Mouse (Mus musculus): ENCODE data around the gene Pibf1.

Gene Pibf1

DNA sequence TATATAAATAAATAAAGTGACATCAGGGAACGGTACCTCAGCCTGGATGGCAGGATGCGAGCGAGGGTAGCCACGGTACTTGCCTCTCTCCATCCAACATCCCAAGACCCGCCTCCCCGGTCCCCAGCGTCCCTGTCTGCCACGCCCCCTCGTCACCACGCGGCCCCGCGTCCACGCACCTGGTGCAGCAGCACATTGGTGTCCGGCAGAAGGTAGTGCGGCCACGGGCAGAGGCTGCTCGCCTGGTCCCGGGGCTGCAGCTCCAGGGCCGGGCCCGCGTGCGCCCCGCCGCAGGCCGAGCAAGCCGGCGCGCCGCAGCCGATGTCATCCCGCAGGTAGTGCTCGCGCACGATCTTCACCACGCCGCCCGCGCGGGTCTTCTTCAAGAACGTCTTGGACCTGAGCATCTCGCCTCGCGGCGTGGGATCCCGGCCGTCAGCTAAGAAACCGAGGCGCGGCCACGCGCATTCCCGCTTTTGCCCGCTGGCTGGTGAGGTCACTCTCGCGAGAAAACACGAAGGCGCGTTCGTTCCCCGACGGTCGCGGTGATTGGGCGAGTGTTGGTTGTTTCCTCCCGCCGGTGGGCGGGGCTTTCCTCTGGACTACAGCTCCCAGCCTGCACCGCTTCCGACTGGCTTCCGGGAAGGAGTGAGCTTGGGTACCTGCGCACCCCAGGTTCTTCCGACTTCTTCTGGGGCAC is at the start of gene Pibf1, which contains the start of gene Dis3:
Pibf1 (plus strand) TSS at position 158 of the 700 bp plus-strand sequence.
Dis3 (minus strand) TSS at position 504 of the 700 bp plus-strand sequence.
- peak; percentile 98 to 99 for DNase-seq (ENCODE audit: low spot score in 2 of 2)

DNA sequence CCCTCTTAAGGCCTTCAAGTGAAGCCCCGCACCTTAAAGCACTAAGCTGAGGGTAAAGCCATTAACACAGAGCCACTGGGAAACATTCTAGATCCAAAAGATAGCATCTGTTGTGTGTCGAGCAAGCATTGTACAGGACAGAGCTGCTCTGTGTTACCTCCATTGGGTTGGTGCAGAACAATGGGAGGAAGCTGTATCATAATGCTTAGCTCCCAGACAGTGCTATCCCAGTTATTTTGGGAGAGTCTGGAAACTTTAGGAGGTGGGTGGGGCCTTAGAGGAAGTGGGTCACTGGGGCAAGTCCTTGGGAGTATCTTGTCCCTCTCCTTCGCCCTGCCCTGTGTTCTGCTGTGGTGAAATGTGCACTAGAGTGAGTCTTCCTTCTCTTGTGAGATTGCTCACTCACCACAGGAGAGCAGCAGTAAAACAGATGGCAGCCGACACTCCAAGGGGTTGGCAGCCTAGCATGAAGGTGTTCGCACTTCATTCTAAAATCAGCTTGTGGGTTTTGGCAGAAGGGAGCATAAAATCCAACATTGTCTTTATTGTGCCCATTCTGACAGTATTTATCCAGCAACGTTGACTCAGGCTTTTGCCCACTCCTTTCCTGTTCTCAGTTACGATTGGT is 40.2 kb upstream of the Pibf1 start:
- DNase-seq (ENCODE audit: low spot score in 2 of 2), result no peak

DNA sequence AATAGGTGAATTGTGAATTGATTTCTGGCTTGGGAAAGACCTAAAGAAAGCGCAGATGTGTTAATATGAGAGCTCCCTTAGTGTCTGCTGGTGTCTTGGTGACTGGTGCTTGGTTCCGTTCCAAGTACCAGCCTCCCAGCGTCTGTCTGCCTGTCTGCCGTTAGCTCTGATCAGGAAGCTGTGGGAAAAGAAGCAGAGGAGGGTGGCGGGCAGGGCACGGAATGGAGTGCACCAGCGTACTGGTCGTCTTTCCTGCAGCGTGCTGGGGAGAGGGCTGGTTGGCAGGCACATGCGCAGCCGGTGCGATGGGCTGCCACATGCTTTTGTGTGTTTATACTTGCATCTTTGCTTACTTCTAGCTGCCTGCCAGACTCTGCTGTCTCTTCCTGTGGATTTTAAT is 38.6 kb upstream of the Pibf1 start:
- DNase-seq (ENCODE audit: low spot score in 2 of 2), result no peak

DNA sequence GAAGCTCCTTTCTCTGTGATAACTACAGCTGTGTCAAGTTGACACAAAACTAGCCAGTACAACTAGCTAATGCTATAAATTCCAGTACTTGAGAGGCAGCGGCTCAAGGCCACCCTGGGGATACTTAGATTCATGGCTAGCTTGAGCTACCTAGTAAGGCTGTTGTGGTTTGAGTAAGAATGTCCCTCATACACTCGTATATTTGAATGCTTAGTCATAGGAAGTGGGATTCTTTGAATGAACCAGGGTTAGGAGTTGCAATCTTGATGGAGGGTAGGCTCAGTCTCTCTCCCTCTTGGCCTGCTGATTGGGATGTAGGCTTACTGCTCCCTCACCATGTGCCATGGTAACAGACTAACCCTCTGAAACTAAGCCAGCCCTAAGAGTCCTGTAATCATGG is 36.1 kb upstream of the Pibf1 start:
- DNase-seq (ENCODE audit: low spot score in 2 of 2), result no peak

DNA sequence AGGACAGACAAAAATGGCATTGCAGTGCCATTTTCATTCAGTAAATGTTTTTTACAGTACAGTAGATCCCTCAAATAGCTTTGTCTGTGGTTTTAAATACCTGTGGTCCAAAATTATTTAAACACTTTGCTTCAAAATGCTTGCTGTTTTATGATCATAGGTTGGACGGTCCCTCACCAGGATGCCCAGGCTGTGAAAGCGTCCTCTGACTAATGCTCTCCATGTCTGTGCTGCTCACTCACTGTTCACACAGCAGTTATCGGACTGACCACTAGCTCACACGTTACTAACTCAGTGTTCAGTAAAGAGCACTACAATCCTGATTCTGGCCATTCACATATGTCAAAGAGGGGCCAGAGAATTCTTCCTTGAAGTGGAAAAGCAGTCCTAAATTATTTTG is 28.1 kb upstream of the Pibf1 start:
- no peak for DNase-seq (ENCODE audit: low spot score in 2 of 2)

DNA sequence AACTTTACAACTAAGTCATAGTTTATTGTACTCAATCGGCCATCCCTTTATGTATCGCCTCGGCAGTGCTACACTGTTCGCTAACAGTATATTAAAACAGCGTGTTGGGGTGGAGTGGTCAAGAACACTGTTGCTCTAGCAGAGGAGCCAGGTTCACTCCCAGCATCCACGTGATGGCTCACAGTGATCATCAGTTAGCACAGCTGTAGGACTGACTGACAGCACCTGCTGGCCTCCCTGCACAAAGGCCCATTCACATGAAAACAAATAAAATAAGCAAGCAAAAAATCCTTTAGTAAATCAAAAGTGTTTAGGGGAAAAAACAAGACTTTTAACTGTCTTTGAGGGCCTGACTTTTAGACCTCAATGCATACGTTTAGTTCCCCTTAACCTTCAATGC is 10.3 kb upstream of the Pibf1 start:
- DNase-seq (ENCODE audit: low spot score in 2 of 2), result no peak

DNA sequence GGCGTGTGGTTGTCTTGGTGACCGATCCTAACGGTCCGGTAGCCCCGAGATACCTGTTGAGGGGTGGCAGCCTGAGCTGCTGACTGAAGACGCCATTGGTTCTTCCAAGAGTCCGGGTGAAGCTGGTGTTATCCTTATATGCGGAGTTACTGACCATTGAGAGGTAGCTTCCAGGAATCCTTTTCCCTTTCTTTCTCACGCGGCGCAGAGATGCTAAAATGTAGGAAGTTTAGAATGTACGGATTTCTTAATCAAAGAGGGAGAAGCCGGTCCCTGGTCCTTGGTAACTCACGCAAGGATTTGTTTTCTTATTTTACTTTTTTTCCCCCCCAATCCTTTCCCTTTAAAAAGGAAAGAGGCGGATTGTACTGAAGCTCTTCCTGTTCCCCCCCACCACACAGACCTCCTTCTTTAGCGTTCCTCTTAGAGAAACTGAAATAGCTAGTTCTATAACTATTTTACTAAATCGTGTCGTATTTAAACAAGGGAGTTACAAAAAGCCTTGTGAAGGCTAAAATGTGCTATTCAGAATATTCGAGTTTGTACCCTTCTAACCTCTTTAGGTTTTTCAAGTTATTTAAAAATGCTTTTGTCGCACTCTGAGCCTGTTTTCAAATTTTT is 853 bp downstream of the Pibf1 start:
- peak in 1 of 2 experiments; percentile 13 for DNase-seq (ENCODE audit: low spot score in 2 of 2)

DNA sequence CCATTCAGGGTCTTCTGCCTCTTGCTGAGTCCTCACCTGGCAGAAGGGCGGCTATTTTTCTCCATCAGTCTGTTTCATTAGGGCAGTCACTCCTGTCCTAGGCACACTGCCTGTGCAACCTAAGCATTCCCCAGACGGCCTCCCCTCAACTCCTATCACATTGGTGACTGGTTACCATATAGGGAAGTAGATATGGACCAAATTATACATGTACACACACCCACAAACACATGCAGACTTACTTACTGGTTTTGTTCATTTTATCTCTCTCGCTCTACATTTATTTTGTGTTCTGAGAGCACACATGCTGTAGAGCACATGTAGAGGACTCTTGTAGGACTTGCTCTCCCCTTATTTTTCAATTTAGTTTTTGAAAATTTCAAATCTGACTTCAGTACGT is 3.8 kb downstream of the Pibf1 start:
- DNase-seq (ENCODE audit: low spot score in 2 of 2), result no peak

DNA sequence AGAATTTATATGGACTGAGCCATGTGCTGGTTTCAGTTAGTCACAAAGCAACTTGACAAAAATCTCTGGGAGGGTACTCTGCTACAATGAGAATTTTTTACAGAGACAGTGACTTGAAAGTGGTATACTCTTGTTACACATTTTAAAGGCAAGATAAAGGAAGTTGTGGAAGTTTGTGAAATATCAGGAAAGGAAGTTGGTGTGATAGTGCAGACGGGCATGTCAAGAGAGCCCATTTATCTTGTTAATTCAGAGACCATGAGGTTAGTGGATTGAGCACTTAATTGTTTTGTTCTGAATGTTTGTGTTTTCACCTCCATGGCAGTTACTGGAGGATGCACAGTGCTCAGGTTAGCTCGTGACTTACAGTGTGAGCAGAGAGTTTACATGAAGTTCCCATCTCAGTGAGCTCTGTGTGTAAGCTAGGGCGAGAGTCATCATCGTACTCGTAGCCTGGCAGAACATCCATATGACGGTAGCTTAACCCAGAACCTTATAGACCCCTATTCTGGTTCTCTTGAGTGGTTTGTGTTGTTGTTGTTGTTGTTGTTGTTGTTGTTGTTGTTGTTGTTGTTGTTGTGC is 5.4 kb downstream of the Pibf1 start:
- no peak for DNase-seq (ENCODE audit: low spot score in 2 of 2)

DNA sequence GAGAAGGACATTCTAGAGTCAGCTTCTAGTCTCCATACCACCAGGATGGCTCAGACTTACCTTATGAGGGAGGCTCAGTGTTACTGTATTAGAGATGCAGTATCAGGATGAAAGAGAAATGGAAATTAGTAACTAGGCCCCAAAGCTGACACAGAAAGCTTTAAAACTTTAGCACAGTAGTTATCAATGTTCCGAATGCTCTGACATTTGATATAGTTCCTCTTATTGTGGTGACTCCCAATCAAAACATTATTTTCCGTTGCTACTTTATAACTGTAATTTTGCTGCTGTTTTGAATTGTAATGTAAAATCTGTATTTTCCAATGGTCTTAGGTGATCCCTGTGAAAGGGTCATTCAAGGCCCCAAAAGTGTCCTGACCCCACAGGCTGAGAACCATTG is 7.4 kb downstream of the Pibf1 start:
- DNase-seq (ENCODE audit: low spot score in 2 of 2), result no peak

DNA sequence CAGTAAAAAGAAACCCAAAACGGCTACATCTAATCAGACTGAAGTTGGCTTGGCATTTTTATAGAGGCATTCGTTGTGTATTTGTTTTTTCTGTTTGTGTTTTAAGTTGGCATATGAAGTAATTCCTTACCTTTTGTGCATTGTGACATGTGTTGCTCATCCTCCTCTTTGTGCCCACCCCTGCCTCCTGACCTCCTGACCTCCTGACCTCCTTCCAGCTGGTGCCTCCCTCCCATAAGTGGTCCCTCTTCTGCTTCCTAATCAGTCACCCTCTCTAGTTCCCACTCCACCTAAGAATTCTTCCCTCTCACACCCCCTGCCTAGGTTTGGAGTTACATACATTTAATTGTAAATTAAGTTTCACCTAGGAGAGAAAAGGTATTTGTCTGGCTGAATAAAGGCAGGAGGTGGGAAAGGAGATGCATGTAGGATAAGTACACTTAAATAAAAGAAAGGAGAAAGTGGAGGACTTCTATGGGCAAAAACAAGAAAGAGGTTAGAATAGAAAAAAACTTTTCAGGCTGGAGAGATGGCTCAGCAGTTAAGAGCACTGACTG is 8.5 kb downstream of the Pibf1 start:
- DNase-seq (ENCODE audit: low spot score in 2 of 2), result no peak

DNA sequence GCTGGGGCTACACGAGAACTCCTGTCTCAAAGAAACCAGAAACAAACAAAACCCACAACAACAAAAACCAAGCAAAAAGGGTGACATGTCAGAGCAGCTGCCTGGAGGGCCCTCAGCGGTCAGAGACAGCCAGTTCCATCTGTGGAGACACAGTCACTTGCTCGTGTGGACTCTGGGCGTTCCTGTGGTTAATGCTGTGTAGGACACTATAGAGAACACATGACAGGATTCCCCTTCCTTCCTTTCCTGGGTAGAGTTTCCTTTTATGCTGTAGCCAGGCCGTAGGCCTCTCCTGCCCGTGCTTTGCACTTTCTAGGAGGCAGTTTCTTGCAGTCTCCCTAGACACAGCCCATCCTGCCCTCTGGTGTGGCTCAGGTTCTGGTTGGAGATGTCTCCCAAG is 9.5 kb downstream of the Pibf1 start:
- no peak for DNase-seq (ENCODE audit: low spot score in 2 of 2)

DNA sequence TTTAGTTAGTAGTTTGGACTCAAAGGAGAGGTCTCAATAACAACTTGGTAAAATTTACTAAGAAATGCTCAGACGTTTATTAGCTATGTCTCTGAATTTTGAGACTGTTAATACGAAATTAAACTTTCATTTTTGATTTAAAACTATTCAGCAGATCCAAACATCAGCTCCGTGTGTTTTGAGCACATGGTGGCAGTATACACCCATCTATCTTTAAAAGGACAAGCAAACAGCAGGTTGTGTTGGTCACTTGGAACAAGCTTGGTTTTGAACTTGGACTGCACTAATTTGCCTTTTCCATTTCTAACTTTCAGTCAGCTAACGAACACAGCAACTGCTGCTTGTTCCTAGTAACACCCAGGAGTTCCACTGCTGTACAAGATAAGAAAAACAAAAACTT is 18.4 kb downstream of the Pibf1 start:
- no peak for DNase-seq (ENCODE audit: low spot score in 2 of 2)

DNA sequence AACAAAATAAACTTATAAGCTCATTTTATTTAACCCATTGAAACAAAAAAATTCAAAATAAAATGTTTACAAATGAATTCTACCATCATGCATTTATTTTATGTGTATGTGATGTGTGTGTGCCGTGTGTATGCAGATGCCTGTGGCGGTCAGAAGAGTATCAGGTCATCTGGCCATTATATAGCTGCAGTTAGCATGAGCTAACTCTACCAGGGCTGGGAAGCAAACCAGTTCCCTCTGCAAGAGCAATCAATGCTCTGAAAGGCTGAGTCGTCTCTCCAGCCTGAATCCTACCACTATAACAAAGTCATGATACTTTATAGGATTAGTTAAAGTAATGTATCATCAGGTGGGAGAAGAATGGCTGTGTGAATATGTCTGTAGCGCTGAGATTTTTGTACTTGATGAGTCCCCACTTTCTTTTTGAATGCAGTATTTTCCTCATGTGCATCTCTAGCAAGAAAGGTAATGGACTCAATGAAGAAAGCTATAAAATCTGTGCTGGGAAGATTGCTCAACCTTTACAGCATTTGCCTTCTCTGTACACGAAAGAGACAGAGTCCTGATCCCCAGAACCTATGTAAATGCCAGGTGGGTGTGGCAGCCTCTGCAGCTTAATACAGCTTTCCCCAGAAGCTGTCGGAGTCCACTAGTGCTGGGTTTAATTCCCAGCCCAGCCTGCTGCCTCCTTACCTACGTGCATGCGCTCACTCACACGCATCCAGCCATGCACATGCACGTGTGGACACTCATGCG is 22.5 kb downstream of the Pibf1 start:
- DNase-seq (ENCODE audit: low spot score in 2 of 2), result no peak

DNA sequence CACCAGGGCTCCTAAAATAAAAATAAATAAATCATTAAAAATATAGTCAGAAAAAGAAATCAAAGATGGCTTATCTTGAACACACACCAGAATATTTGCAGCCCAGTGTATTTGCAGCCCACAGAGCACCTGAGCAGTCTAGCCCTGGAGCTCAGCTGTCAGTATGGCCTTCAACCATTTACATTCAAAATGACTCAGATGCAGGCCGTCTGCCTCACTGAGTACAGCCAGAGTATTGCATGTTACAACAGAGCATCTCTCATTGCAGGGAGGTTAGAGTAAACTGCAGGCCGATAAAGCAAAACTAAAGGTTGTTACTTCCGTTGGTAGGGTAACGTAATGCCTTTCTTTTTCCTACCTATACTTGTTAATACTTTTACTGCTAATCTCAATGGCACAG is 24.9 kb downstream of the Pibf1 start:
- DNase-seq (ENCODE audit: low spot score in 2 of 2), result no peak

DNA sequence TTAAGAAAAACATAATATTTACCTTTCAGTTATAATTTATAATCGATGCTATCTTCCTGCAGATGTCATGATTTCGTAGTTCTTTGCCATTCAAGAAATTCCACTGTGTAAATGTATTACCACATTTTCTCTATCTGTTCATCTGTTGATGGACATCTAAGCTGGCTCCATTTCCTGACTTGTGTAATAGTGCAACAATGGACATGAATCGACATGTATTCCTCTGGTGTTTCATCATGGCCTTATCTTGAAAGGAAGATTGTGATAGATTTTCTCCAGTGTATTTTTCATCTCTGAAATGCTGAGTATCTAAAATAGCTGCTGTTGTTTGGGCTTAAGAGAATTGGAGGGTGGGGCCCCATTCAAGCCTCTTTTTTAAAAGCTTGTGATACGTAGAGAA is 27.5 kb downstream of the Pibf1 start:
- DNase-seq (ENCODE audit: low spot score in 2 of 2), result no peak

DNA sequence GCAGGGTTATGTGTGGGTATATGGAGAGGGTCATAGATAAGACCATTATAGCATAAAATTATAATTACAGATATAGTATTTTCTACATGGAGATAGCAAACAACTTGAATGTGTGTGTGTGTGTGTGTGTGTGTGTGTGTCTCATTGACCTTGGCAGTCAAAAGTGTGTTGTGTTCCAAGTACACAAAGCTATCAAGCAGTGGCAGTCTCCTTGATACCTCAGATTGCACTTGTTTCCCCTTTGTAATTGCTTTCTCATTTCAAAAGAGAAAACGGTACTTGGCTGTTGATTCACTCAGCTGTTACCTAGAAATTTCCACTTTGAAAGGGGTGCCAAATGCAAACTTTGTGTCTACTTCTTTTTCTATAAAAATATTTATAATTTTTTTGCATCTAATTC is 28.3 kb downstream of the Pibf1 start:
- no peak for DNase-seq (ENCODE audit: low spot score in 2 of 2)

DNA sequence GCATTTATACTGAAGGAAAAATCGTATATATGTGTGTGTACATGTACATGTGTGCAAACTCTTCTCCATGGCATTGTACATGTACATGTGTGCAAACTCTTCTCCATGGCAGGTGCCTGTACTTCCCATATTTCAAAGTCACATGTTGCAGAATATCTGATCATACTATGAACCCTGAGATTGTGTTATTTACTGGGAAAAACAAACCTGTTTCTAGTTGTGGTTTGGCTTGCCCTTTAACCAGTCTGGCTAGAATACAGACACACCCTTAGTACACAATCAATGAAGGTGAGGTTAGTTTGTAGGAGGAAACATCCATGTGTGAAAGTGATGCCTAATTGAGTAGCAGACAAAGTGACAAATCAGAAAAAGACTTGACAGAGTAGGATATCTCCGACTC is 29.8 kb downstream of the Pibf1 start:
- DNase-seq (ENCODE audit: low spot score in 2 of 2), result no peak

DNA sequence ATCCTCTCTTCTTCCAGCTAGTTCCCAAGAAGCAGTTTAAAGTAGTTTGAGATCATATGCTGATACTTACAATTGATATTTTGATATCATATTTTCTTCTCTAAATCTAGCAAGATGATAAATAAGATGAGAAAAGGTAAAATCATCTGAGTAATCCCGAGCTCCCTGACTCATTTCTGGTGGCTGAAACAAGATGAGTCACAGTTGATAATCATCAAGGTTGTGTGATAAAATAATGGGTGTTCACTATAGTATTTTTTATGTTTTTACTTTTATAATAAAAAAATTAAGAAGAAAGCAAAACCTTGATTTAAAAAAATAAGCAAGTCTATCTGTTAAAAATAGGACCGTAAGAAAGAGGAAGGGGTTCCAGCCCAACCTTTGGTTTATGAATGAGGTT is 34.8 kb downstream of the Pibf1 start:
- DNase-seq (ENCODE audit: low spot score in 2 of 2), result no peak

DNA sequence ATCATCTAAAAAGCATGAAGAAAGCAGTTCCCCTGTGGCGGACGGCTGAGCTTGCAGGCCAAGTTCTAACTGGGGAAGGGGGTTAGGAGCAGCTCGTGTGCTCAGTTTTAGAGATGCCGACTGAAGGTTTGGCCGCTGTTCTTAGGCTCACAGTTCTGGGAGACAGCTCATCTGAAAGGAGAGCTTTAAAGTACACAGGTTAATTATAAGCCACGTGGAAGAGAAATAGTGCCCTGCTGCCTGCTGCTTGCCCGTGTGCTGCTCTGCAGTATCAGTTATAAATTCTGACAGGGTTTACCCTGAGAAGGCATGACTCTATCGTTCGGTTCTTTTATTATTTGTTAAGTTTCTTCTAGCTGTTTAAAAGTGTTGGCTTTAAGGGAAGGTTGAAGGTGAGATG is 36.5 kb downstream of the Pibf1 start:
- no peak for DNase-seq (ENCODE audit: low spot score in 2 of 2)

DNA sequence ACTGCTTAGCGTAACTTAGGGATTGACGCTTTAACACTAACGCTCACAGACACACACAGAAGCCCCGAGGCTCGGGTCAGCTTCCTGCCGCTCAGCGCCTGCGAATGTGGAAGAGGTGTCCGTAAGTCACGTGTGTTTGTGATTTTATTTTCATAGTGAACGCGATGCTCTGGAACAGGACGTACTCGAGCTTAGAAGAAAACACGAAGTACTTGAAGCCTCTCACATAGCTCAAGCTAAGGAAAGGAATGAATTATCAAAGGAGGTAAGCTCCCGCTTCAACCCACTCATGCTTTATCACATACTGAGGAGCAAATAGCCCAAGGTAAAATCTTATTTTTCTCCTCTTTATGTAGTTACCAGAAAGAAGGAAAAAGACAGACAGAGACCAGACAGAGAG is 37.1 kb downstream of the Pibf1 start:
- DNase-seq (ENCODE audit: low spot score in 2 of 2), result no peak

DNA sequence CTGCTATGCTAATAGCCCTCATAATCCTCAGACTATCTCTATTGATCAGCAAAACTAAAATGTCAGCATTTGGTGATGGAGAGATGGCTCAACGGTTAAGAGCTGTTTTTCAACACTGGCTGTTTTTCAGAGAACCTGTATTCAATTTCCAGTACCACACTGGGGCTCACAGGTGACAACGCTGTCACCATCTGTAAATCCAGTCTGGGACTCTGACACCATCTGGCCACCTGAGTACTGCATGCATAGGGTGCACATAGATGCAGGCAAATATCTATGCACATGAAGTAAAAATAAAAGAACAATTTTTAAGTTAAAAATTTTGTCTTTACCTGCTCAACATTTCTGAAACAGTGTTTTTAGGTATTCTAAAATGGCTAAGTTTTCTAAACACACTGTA is 40.8 kb downstream of the Pibf1 start:
- no peak for DNase-seq (ENCODE audit: low spot score in 2 of 2)
